Mouse (Mus musculus) ovary, adult 18-20 months (tissue): ENCODE measurements around the gene Pea15a.
"Not testable (repeated sequence)": the region's sequence is repeated elsewhere in the genome, so short reads cannot be mapped to it uniquely, and the experiment has no call there.

ENCODE experiments used
- DNase-seq: peaks from one replicate; pipeline ENCODE4 v3.0.0; 2022; ENCODE audit warnings: low spot score, mixed read lengths

The Pea15a gene

DNA sequence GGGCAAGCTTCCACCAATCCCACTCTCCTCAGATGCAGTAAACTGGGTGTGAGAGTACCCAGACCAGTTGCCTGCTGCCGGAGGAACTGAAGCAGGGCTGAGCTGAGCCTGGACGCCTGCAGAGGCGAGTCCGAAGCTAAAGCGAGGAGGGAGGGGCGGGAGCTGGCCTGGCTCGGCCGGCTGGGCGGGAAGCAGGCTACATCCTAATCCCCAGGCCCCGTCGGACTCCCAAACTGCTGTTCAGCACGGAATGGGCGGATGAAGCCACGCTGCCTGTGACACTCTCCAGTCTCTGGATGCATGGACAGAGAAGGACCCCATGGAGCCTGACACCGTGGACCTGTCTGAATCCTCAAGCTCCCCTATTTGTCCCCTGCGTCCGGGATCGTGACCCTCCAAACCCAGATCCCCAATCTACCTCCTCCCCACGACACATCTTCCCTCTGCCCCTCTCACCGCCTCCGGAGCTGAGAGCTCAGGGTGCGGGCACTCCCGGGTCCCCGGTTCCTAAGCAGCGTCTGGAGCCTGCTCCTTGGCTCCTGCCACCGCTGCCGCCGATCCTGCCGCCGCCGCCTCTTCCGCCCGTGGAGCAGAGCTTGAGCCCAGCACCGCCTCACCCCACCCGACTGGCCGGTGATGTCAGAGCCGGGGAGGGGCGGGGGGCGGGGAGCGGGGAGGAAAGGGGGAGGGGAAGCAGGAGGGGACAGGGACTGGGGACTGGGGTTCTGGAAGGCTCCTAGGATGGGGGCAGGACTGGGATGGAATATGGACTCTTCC, at the start of gene Pea15a:
Pea15a (minus strand) TSS at position 664 of the 777 bp plus-strand sequence.
- DNase-seq = peak; percentile 78

DNA sequence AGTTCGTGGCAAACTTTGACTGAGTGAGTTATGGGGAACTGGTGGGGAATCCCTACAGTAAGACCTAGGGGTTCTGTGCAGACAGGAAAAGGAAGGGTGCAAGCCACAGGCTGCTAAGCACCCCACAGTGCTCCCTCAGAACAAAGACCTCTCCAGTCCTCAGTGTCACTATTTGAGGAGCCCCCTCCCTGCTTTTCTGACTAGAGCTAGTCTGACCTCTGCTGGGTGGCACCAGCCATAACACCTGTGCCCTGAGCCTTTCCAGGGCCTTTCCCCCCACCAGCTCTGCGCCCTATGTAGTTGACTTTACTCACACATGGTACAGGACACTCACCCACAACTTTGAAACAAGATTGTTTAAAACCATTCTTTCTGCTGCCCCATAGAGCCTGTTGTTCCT, 41.1 kb upstream of the Pea15a start:
- DNase-seq = no peak

DNA sequence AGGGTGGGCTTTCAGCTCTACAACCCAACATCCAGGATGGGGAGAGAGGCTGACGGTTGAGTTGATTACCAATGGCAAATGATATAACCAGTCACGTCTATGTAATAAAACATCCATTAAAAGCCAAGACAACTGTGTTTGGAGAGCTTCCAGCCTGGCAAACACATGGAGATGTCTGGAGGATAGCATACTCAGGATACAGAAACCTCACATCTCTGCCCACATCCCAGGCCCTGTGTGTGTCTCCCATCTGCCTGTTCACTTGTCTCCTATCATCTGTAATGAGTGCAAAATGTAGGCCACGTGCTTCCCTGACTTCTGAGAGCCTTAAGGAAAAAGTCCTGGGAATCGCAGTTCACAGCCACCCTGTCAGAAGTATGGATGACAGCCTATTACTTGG, 40.6 kb upstream of the Pea15a start:
- no peak for DNase-seq

DNA sequence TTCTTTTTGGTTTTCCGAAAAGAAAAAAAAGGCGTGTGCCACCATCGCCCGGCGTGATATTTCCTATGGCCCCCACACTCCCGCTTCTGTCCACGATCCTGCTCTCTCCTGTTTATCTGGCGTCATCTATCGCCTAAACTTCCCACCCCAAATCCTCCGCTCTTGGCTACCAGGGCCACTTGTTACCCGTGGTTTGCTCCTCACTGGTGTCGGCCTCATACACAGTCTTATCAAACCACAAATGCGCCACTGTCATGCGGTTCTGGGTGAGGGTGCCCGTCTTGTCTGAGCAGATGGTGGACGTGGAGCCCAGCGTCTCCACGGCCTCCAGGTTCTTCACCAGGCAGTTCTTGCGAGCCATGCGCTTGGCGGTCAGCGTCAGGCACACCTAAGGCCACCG, 38.0 kb upstream of the Pea15a start:
- not testable (repeated sequence) for DNase-seq

DNA sequence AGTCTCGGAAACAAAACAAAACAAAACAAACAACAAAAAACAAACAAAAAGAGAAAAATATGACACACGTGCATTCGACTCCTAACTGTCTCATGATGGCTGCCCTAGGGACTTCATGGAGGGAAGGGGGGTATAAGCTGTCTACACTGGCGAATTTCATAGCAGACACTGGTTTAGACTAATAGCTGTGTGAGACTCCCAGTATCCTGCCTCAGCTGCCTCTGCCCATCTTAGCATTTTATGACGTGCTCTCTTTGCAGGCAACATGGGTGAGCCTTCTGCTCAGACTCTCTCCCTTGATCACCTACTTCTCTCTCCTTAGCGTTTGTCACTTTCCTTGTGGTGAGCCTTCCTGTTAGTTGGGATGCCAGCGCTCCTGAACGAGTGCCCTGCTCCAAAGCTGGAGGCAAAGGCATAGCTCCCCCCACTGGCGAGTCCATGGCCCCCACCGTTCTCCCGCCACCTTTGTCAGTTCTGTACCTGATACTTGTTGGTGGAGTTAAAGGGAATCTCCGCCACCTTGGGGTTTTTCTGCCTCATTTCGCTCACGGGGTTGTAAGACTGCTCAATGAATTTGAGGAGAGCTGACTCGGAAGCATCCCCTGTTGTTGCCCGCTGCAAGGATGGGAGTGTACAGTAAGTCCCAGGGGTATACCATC, 37.1 kb upstream of the Pea15a start:
- no peak for DNase-seq

DNA sequence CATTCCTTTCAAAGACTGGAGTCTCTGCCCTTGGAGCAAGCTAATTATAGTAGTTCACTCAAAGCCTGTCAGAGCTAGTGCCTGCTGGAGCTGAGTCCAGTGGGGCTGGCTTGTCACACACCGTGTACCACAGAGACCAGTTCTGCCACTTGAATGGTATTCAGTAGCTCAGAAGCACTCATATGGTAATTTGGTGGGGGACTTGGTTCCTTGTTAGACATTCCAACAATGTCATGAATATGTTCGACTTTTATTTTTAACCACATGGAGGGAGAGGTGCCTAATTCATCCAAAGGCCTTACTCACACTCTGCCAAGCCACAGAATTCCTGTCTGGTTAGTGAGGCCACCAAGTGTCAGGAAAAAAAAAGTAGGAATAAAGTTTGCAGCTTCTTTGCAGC, 35.8 kb upstream of the Pea15a start:
- DNase-seq = no peak

DNA sequence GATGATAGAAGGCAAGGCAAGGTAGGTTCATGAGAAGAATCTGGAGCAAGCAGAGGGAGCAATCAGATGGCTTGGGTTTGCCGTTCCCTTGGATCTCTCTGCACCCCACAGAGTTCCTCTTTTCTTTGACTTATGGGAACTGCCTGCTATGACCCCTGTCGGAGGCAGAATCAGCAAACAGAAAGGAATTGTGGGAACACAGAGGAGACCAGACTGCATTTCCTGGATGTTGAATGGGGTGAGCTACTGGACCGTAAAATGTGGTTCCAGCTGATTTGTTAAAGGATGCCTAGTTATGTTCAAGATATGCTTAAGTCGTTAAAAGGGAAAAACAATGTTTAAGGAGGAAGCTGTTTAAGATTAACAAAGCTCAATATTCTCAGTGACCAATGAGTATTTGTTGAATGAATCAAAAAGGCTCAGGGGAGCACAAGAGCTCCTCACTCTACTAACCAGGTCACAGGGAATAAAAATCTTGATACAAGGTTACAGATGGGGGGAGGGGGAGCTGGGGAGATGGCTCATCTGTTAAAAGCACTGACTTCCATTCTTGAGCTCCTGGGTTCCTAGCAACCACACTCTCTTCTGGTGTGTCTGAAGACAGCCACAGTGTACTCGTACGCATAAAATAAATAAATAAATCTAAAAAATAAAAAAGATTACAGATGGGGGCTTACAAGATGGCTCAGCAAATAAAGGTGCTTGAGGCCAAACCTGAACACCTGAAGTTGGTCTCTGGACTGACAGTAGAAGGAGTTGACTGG, 34.5 kb upstream of the Pea15a start:
- no peak for DNase-seq

DNA sequence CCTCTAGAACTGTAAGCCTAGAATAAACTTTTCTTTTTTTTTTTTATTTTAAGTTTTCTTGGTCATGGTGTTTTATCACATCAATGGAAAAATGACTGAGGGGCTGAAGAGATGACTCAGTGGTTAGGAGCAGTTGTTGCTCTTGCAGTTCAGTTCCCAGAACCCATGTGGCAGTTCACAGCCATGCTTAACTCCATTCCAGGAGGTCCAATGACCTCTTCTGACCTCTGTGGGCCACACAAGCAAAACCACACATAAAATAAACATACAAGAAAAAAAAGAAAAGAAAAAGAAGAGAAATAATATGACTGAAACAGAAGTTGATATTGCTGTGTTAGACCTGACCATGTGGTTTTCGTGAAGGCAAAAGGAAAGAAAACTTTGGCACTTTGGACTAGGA, 22.6 kb upstream of the Pea15a start:
- no peak for DNase-seq

DNA sequence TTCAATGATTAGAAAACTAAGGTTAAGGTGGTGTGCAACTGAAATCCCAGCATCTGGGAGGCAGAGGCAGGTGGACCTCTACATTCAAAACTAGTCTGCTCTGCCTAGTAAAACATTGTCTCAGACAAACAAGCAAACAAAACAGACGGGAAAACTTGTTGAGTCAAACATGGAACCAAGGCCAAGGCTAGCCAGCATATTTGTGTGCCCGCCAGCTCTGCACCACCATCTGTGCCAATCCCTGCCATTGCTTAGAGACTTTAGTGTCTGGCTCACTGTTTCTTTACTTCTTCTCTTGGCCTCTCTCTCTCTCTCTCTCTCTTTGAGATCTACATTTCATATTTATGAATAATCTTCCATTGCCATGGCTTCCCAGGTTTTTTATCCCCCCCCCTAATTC, 21.6 kb upstream of the Pea15a start:
- DNase-seq = no peak

DNA sequence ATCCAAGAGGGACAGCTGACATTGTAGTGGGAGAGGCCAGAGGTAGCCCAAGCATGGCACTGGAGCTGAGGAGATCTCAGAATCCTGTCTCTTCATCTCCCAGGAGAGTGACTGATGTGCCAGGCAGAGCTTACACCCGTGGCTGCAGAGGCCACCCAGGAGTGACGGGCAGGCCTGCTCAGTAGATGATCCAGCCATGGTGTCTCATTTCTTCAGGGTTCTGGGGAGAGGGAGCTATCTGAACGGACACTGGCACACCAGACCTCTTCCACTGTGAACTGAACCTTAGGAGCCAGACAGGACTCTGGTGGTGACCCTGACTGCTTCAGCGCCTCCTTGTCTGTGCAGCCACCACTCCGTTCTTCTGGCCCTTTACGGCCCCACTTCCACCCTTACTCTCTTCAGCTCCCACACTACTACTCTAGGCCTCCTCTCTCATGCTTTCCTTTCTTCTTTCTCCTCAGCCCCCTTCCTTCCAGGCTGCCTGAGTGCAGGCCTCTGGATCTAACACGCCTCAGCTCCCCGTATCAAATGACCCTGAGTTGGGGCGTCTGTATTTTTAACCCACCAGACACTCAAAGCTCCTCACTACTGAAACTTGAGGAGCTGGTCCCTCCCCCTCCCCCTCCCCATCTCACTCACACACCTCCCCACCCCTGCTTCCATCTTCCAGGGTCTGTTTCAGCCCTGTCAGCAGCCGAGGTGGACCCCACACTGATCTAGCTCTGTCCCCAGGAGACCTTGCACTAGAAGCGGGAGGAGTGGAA, 14.9 kb upstream of the Pea15a start:
- DNase-seq = no peak

DNA sequence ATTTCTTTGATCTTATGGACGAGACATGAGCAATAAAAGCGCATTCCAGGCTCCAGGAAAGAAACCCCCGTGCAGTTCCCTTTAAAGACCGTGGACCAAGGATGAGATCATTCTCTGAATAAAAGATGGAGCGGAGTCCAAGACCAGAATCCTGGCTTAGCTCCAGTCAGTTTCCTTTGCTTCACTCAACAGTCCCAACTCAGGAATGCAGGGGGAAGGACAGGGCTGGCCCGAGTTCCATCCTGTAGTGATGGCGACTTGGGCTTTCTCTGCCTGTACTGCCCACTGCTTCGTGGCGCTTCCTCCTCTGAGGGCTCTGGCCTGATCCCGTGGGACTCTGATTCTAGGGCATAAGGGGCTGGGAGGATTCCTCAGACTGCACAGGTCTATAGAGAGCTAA, 13.8 kb upstream of the Pea15a start:
- DNase-seq = no peak

DNA sequence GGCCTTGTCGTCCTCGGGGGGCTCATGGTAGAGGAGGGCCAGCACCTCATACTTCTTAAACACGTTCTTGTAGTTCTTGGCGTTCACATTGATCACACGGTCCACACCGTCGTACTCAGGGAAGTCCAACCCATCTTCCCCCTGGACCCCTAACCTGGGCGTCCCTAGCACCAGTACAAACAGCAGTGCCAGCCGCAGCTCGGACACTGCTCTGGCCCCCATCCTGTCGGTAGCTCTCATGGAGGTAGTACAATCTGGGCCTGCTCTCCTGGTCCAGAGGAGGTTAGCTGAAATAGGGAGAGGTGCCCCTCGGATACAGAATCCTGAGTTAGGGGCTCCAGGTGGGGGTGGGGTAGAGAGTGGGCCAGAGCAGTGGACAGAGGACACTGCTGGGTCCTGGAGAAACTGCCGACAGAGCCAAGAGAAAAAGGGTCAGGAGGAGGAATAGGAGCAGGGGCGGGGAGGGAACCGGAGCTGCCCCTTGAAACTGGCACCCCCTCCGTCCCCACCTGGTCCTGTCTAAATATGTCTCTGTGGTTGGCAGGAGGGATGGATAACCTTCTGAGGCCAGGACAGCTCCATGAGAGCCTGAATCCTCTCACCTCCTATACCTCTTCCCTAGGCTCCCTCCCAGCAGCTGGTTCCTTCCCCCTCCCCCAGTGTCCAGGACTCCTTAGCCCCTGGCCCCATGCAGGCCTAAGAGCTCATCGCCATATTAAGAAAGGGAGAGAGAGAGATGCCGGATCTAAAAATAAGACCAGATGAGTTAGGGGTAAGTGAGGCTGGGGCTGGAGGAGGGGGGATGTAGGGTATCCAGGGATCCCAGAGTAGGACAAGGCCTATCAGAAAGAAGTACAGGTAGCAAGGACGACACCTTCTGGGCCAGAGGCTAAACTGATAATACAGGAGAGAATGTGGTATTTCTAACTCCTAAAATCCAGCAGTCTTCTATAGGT, 13.1 kb upstream of the Pea15a start, which contains the start of gene Casq1:
Casq1 (minus strand) TSS at position 418 of the 956 bp plus-strand sequence.
- DNase-seq = no peak

DNA sequence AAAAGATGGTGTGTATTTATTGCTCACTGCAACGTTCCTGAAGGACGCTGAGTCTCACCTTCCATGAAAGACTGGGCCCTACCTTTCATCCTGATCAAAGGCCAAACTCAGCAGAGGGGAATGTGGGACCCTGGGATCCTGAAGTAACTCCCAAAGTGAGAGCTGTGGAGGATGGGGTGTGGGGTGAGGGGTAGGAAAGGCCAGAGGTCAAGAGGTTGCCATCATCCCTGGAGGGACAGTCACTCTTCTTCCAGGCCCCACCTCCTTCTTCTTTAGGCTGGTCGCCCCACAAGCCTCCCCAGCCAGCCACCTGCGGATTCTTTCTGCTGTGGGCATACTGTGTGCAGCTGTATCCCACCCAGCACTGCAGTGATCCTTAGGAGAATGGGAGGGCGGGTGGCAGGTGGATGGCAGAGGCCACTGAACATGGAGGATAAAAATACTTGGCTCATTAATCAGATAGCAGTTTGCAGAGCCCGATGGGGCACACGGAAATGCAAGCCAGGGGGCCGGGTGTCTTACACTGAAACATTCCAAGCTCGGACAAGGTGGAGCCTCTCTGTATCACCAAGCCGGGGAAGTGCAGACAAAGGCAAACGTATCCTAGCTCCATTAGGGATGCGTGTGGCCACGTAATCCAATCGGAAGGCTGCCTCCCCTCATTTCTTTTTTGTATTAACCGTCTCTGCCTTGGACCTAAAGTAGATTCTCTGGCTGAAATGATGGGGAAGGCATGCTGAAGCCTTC, 11.7 kb upstream of the Pea15a start:
- no peak for DNase-seq

DNA sequence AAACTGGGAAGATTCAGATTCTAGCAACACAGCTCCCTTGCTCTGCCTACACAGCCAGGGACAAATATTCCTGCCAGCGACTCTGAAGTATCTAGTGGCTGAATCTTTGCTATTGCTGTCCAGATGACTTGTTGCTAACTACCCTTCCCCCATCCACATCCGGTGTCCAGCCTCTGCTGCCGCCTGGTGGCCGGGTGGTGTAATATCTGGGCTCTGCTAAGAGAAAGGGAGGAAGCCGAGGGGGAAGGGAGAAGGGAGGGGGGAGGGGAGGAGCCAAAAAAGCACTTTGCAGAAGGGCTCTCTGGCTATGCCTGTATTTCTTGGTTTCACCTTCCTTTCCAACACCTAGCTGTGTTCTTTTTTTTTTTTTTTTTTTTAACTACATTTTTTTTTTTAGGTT, 10.5 kb upstream of the Pea15a start:
- peak; percentile 86 for DNase-seq

DNA sequence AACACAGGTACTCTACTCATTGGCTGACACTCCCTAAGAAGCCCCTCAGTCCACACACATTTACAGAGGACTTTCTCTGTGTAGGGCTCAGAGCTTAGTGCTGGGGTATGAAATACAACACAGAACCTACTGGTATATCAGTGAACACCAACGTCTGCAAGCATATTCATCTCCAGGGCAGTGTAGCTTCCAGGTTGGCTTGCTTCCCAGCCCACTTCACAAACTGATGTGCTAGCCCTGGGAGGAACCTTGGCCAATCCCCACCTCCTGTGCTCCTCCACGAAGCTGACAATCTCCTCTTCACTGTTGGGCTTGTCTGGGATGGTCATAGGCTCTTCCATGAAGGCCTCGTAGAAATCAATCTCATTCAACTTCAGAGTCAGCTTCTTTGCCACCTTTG, 8.1 kb upstream of the Pea15a start:
- DNase-seq = no peak

DNA sequence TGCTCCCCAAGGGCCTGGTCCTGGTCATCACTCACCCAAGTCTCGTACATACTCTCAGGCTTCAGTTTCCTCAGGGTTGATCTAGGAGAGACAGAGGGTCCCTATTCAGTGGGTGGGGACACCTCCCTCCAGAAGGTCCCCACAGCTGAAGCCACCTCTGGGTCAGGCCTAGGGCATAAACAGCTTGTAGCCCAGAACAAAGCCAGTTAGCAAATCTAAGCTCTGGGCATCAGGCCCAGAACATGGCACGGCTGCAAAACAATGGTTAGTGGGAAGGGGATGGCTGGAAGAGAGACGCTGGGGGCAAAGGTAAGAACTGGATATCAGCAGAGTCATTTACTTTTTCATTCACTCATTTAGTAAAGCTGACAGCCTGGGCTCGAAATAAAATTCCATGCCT, 7.2 kb upstream of the Pea15a start:
- DNase-seq = no peak

DNA sequence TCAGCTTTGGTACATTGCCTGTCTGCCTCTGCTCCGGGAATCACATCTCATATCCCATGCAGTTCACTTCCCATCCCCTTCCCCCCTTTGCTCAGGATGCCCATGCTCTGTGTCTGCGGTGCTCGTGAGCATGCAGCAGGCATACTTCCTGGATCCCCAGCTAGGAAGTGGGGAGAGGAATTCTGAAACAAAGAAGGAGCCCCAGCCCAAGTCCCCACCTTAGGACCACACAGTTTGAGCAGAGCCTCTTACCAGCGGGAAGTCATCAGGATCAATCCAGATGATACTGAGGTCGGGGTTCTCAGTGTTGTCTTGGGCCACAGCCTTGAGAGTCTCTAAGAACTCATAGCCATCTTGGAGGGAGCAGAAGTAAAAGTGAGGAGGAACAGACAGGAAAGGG, 6.2 kb upstream of the Pea15a start:
- DNase-seq = no peak

DNA sequence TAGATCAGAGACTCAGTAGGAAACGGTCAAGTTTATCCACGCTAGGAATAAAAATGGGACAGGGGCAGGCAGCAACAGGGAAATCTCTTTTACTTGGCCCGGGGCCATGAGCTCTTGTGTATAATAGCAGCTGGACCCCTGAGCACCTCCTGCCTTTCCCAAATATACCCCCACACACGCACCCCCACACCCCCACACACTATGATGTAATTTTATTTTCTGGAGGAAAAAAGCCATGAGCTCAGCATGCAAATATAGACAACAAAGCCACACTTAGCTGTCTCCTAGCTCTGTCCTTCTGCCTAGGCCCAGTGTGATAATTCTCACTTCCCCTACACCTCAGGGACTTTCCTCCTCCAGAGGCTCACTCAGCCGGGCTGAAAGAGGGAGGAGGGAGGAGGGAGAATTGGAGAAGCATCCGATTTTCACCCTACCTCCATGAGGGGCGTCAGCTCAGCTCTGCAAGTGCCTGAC, 544 bp upstream of the Pea15a start:
- DNase-seq = no peak

DNA sequence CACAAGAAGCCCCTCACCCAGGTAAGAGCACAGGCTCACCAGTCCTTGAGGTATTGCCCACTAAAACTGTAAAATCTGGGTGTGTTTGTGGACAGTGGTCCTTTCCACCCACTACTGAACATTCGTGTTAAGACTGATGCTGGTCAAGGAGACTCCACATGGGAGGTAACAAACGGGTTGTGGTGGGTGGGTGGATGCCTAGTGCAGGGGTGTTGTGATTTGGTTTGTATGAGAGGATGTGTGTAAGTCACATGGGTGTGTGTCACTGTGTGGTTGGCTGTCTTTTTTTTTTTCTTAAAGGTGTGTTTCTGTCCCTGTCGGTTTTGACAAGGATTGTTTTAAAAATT, 890 bp downstream of the Pea15a start:
- no peak for DNase-seq
